Mouse (Mus musculus) gastrocnemius, adult 2 months (tissue): ENCODE results near the gene Mrpl3. TPM values are rescaled to one million over a fixed set of nuclear protein-coding genes. Genes with fewer than 3 reads are reported as not detected.
"Not testable (repeated sequence)": the region's sequence is repeated elsewhere in the genome, so short reads cannot be mapped to it uniquely, and the experiment has no call there.

Source experiments
- DNase-seq: peaks from one replicate; pipeline ENCODE4 v3.0.0; 2022
- H3K27ac ChIP-seq: fragments of 200-600 bp; 2 replicates; pipeline ENCODE4 v1.8.1; 2022; ENCODE audit warnings: mild to moderate bottlenecking
- H3K4me3 ChIP-seq: fragments of 200-600 bp; 2 replicates; pipeline ENCODE4 v1.8.1; 2022; ENCODE audit warnings: mild to moderate bottlenecking, moderate library complexity
- CTCF ChIP-seq: fragments of 200-600 bp; IDR thresholded peaks from 2 replicates; pipeline ENCODE4 v1.8.1; 2022; ENCODE audit warnings: antibody characterized with exemption, mild to moderate bottlenecking, moderate library complexity
- intact Hi-C: fragments of 180-260 bp; cut with DNase I; formaldehyde crosslinking; loops from one replicate; pipeline ENCODE4 v1.15.1; 2025
- total RNA-seq, 2 experiments: library from RNA; stranded (reverse); gene quantifications; 2 replicates each; pipeline ENCODE4 v1.2.3; 2021

Gene Mrpl3
- total RNA-seq, 2 experiments from 2014 or later, result 70.3 to 96.5 TPM

- no peak overlapping the region for H3K27ac ChIP-seq
- intact Hi-C loops, result no loop called here
- DNase-seq, result no peak
- no peak overlapping the region for H3K4me3 ChIP-seq
- no peak for TF ChIP-seq CTCF
Measured at GRCm38 (mm10) chr9:105072991-105073748, 20.1 kb downstream of the Mrpl3 start.

- no peak for TF ChIP-seq CTCF
- Histone ChIP-seq H3K27ac (no peak overlapping the region), H3K4me3 (no peak overlapping the region)
- DNase-seq, result no peak
- intact Hi-C loops, result no loop called here
Measured at GRCm38 (mm10) chr9:105074851-105075250, 21.8 kb downstream of the Mrpl3 start.

GRCm38 (mm10) chr9:105076756-105077424 is 23.9 kb downstream of the Mrpl3 start:
- Histone ChIP-seq H3K4me3 (no peak overlapping the region), H3K27ac (no peak overlapping the region)
- TF ChIP-seq CTCF, result no peak
- no peak for DNase-seq
- intact Hi-C loops, result no loop called here

- Histone ChIP-seq H3K4me3 (no peak overlapping the region), H3K27ac (no peak overlapping the region)
- intact Hi-C loops, result no loop called here
- no peak for TF ChIP-seq CTCF
- DNase-seq, result no peak
Measured at GRCm38 (mm10) chr9:105078460-105078859, 25.4 kb downstream of the Mrpl3 start.

- DNase-seq, result no peak
- intact Hi-C loops, result no loop called here
- no peak overlapping the region for H3K27ac ChIP-seq
- H3K4me3 ChIP-seq, result no peak overlapping the region
- no peak for TF ChIP-seq CTCF
Measured at GRCm38 (mm10) chr9:105080246-105080645, 27.2 kb downstream of the Mrpl3 start.

- no peak overlapping the region for H3K27ac ChIP-seq
- intact Hi-C loops, result no loop called here
- TF ChIP-seq CTCF, result no peak
- H3K4me3 ChIP-seq, result no peak overlapping the region
- DNase-seq, result no peak
Measured at GRCm38 (mm10) chr9:105100807-105101570, 48.0 kb downstream of the Mrpl3 start.

GRCm38 (mm10) chr9:105101911-105102310 is 48.9 kb downstream of the Mrpl3 start:
- intact Hi-C loops, result no loop called here
- DNase-seq, result no peak
- H3K4me3 ChIP-seq, result no peak overlapping the region
- no peak for TF ChIP-seq CTCF
- no peak overlapping the region for H3K27ac ChIP-seq

- intact Hi-C loops, result no loop called here
- H3K27ac ChIP-seq, result no peak overlapping the region
- no peak for DNase-seq
- H3K4me3 ChIP-seq, result no peak overlapping the region
- no peak for TF ChIP-seq CTCF
Measured at GRCm38 (mm10) chr9:105103893-105104292, 50.9 kb downstream of the Mrpl3 start.

- intact Hi-C loops, H3K27ac ChIP-seq, DNase-seq, H3K4me3 ChIP-seq: not testable (repeated sequence)
Measured at GRCm38 (mm10) chr9:105125206-105125605, 72.2 kb downstream of the Mrpl3 start.

Other genes starting within 250 kb of the Mrpl3 start
- gene Nudt16, start 78.6 kb downstream of the Mrpl3 start, total RNA-seq, result 1 to 10 TPM; 5.8 to 6.1 TPM
- not detected for gene 1700080E11Rik, start 91.9 kb downstream of the Mrpl3 start, total RNA-seq